Mouse (Mus musculus) CH12.LX (cell line): ENCODE results near the gene Tsks. TPM values are rescaled to one million over a fixed set of nuclear protein-coding genes. Genes with fewer than 3 reads are reported as not detected.

Experiments used
- DNase-seq: peaks from one replicate; pipeline ENCODE4 v3.0.0-alpha.2; 2013; ENCODE audit errors: extremely low read depth
- H3K27ac ChIP-seq: 2 replicates; pipeline ENCODE4 v1.5.1; 2012; ENCODE audit warnings: low read depth, mild to moderate bottlenecking, control low read depth, moderate library complexity; ENCODE audit not compliant: insufficient read depth
- H3K27me3 ChIP-seq: replicated peaks from 2 replicates; pipeline ENCODE3; 2012; ENCODE audit warnings: inconsistent platforms
- H3K36me3 ChIP-seq, 2 experiments: replicated peaks in 1 of 2; 2 replicates each; pipeline versions ENCODE3 to v1.6.1; 2012; ENCODE audit warnings: inconsistent platforms in 1 of 2, low read length in 1 of 2, mild to moderate bottlenecking in 1 of 2, mixed read lengths in 1 of 2, moderate library complexity in 1 of 2; ENCODE audit not compliant: control insufficient read depth in 1 of 2, insufficient read depth in 1 of 2
- H3K4me1 ChIP-seq, 2 experiments: 2 replicates each; pipeline ENCODE4 v1.6.1; 2012; ENCODE audit warnings: inconsistent platforms in 1 of 2, moderate library complexity in 1 of 2; ENCODE audit not compliant: insufficient read depth in 2 of 2, control insufficient read depth in 1 of 2
- H3K4me2 ChIP-seq: 2 replicates; pipeline ENCODE4 v1.6.1; 2012; ENCODE audit warnings: low read depth, mild to moderate bottlenecking, control low read depth; ENCODE audit not compliant: poor library complexity, insufficient read depth, severe bottlenecking
- H3K4me3 ChIP-seq, 3 experiments: fragments of 150-350 bp in 1 of 3; sonication (generic) in 1 of 3; replicated peaks in 1 of 3; 2 replicates each; pipeline versions ENCODE3 to v1.5.1; 2011 to 2012; ENCODE audit warnings: low read depth in 2 of 3, low read length in 2 of 3, mild to moderate bottlenecking in 2 of 3, moderate library complexity in 2 of 3, control low read depth in 1 of 3, improper control_type of control experiment in 1 of 3, inconsistent platforms in 1 of 3, mixed read lengths in 1 of 3; ENCODE audit not compliant: poor library complexity in 1 of 3
- H3K79me2 ChIP-seq: replicated peaks from 2 replicates; pipeline ENCODE4 v1.6.1; 2012; ENCODE audit warnings: mild to moderate bottlenecking, moderate library complexity; ENCODE audit not compliant: control insufficient read depth, poor library complexity, insufficient read depth, severe bottlenecking; ENCODE audit errors: extremely low read depth
- H3K9ac ChIP-seq: 2 replicates; pipeline ENCODE4 v1.6.1; 2012; ENCODE audit warnings: low read depth, mild to moderate bottlenecking, control low read depth, moderate library complexity; ENCODE audit not compliant: insufficient read depth
- H3K9me3 ChIP-seq: replicated peaks from 2 replicates; pipeline ENCODE3; 2012; ENCODE audit warnings: low read length, inconsistent platforms, mixed read lengths
- NRF1 ChIP-seq: IDR thresholded peaks from 2 replicates; pipeline ENCODE4 v1.6.1; 2014; ENCODE audit warnings: low read depth, mild to moderate bottlenecking, inconsistent platforms, low read length, improper control_type of control experiment, moderate library complexity
- POLR2A ChIP-seq: IDR thresholded peaks from 2 replicates; pipeline ENCODE4 v1.6.1; 2011; ENCODE audit warnings: low read depth, mild to moderate bottlenecking, improper control_type of control experiment, low read length
- POLR2AphosphoS2 ChIP-seq: IDR thresholded peaks from 2 replicates; pipeline ENCODE4 v1.6.1; 2011; ENCODE audit warnings: low read depth, low read length, improper control_type of control experiment
- RAD21 ChIP-seq: IDR thresholded peaks from 2 replicates; pipeline ENCODE4 v1.6.1; 2011; ENCODE audit warnings: low read depth, mild to moderate bottlenecking, low read length, improper control_type of control experiment, moderate library complexity
- SIN3A ChIP-seq: IDR thresholded peaks from 2 replicates; pipeline ENCODE4 v1.6.1; 2012; ENCODE audit warnings: low read length, improper control_type of control experiment, inconsistent platforms
- TBP ChIP-seq: conservative IDR thresholded peaks from 2 replicates; pipeline ENCODE4 v1.6.1; 2011; ENCODE audit warnings: low read depth, low read length, improper control_type of control experiment
- TCF12 ChIP-seq: IDR thresholded peaks from 2 replicates; pipeline ENCODE4 v1.6.1; 2014; ENCODE audit warnings: low read depth, mild to moderate bottlenecking, inconsistent platforms, low read length, improper control_type of control experiment
- USF2 ChIP-seq: conservative IDR thresholded peaks from 2 replicates; pipeline ENCODE4 v1.6.1; 2011; ENCODE audit warnings: low read depth, low read length, improper control_type of control experiment
- ZKSCAN1 ChIP-seq: IDR thresholded peaks from 2 replicates; pipeline ENCODE4 v1.6.1; 2012; ENCODE audit warnings: low read depth, inconsistent platforms, low read length, improper control_type of control experiment, borderline replicate concordance
- ZMIZ1 ChIP-seq: IDR thresholded peaks from 2 replicates; pipeline ENCODE4 v1.6.1; 2012; ENCODE audit warnings: low read depth, mild to moderate bottlenecking, inconsistent platforms, low read length, improper control_type of control experiment
- ZNF384 ChIP-seq: IDR thresholded peaks from 2 replicates; pipeline ENCODE4 v1.6.1; 2012; ENCODE audit warnings: low read depth, low read length, improper control_type of control experiment, inconsistent platforms
- dilution Hi-C: fragments of 300-500 bp; cut with MboI; formaldehyde crosslinking; loops from 2 replicates; pipeline ENCODE4 v1.14.3; 2020; ENCODE audit warnings: low sequenced_read_pairs; ENCODE audit not compliant: extremely low pct_unique_long_range_greater_than_20kb, extremely low pct_ligation_motif_present
- in situ Hi-C: fragments of 300-500 bp; cut with MboI; formaldehyde crosslinking; loops from 3 replicates; pipeline ENCODE4 v1.14.3; 2019; ENCODE audit warnings: low sequenced_read_pairs, low pct_ligation_motif_present, low pct_unique_long_range_greater_than_20kb, mixed read lengths
- polyA plus RNA-seq: library from polyadenylated mRNA; unstranded; fragments of >175 nt; gene quantifications from 2 replicates; pipeline ENCODE4 v1.2.1, GENCODE M21; 2012; ENCODE audit warnings: low read depth; ENCODE audit not compliant: insufficient read length
- total RNA-seq, 2 experiments: library from RNA; depleted of rRNA; stranded (reverse); fragments of 300-350 nt in 1 of 2; fragments of >200 nt in 1 of 2; gene quantifications; 2 replicates each; pipeline ENCODE4 v1.2.3; 2012 to 2014

Tsks gene
- total and polyA plus RNA-seq, 3 experiments, result not detected

DNA sequence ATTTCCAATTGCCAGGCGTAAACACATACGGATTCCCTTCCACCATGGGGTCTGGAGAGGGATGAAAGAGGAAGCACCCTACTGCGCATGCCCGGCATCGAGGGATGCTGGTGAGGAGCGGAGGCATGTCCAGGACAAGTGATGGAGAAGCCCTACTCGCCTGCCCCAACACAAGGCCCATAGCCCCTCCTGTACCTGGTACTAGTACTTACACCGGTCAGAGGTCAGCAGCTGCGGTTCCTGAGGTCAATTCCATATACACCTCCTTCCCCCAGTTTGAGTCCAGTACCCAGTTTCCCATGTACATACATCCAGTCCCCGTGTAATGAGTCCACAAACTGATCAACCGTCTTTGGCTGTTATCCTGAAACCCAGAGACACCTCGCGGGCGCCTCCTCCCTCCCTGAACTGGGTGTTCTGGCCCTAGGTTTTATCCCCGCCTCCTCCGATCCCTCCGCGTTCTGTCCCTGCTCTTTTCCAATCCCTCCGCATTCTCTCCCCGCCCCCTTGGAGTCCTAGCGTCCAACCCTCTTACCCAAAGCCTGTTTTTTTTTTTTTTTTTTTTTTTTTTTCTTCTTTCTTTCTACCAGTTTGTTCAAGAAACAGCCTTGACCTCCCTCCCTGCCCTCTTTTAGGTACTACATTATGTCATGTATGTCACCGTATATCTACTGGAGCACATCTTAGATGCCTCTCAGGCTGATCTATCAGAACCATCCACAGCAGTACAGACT is 31.5 kb downstream of the Tsks start, which contains the start of gene Cpt1c:
Cpt1c (minus strand) TSS at position 469 of the 734 bp plus-strand sequence.
- H3K4me1 ChIP-seq, result peaks cover 7 to 25% of the 10 kb centered on the region in 2 experiments; a peak in 3 of 4 replicates
- peaks cover 31 to 55% of the 10 kb centered on the region in 2 experiments for H3K36me3 ChIP-seq
- peak within 1 kb of the TSS; percentile 5 to 55 (median 49) for H3K4me3 ChIP-seq
- H3K9me3 ChIP-seq, result no peaks in the 10 kb centered on the region
- no peak within 1 kb of the TSS for H3K9ac ChIP-seq
- TF ChIP-seq ZNF384 (peak; percentile 37; the same call in 1 of the 2 replicates), ZKSCAN1 (no peak), ZMIZ1 (peak; percentile 53; the same call in 1 of the 2 replicates), POLR2AphosphoS2 (peak; percentile 80; the same call in 1 of the 2 replicates), NRF1 (peak; percentile 78), POLR2A (peak; percentile 51)
- in situ Hi-C loops (no loop called here), dilution Hi-C loops (no loop called here)
- no peak within 1 kb of the TSS for H3K27ac ChIP-seq
- DNase-seq, result peak; percentile 76
- H3K4me2 ChIP-seq, result no peak within 1 kb of the TSS
- H3K27me3 ChIP-seq, result no peaks in the 10 kb centered on the region
- H3K79me2 ChIP-seq, result no peaks in the 10 kb centered on the region

DNA sequence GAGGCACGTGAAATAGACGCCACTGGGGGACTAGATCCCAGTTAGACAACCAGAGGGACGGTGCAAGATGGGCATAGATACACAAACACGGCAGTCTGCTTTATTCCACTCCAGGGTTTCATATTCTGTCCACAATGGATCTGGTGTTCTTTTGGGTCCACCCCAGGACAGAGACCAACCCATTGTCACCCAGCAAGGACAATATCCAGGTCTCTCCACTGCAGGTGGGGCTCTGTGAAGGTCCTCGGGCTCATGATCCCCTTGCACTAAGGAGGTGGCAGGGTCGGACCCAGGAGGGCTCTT is 32.1 kb downstream of the Tsks start:
- Histone ChIP-seq H3K9ac (no peak overlapping the region), H3K27ac (no peak overlapping the region), H3K36me3 (peaks cover 36 to 60% of the 10 kb centered on the region in 2 experiments), H3K4me1 (peaks cover 7 to 25% of the 10 kb centered on the region in 2 experiments; a peak in 3 of 4 replicates), H3K27me3 (no peaks in the 10 kb centered on the region), H3K4me3 (no peak overlapping the region), H3K4me2 (no peak overlapping the region), H3K79me2 (no peaks in the 10 kb centered on the region), H3K9me3 (no peaks in the 10 kb centered on the region)
- dilution Hi-C loops, result no loop called here
- TF ChIP-seq RAD21 (no peak), USF2 (no peak), TCF12 (no peak), SIN3A (no peak), NRF1 (no peak)
- in situ Hi-C loops, result no loop called here
- DNase-seq, result no peak

DNA sequence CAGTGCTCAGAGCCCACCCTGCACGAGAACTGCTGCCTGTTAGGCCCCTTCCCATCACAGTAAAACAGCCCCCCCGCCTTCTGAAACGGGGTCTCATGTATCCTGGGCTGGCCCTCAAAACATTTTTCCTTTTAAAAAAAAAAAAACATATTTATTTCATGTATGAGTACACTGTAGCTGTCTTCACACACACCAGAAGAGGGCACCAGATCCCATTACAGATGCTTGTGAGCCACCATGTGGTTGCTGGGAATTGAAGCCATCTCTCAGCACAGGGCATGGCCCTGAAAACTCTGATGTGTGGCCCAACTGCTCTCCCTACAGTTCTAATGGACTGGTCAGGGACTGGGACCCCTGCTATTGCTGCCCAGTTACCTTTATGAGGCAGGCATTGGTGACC is 35.3 kb downstream of the Tsks start:
- H3K36me3 ChIP-seq, result peaks cover 57 to 82% of the 10 kb centered on the region in 2 experiments
- peaks cover 0 to 12% of the 10 kb centered on the region in 2 experiments; a peak in 2 of 4 replicates for H3K4me1 ChIP-seq
- no peak overlapping the region for H3K4me2 ChIP-seq
- peaks cover 11% of the 10 kb centered on the region for H3K79me2 ChIP-seq
- H3K27ac ChIP-seq, result no peak overlapping the region
- in situ Hi-C loops (no loop called here), dilution Hi-C loops (no loop called here)
- H3K27me3 ChIP-seq, result no peaks in the 10 kb centered on the region
- no peak for DNase-seq
- no peaks in the 10 kb centered on the region for H3K9me3 ChIP-seq
- H3K4me3 ChIP-seq, result no peak overlapping the region
- H3K9ac ChIP-seq, result no peak overlapping the region
- no peak for TF ChIP-seq ZKSCAN1
- no peak for TF ChIP-seq TBP
